Mouse (Mus musculus): ENCODE results near the gene Pea15a. TPM values are rescaled to one million over a fixed set of nuclear protein-coding genes. Genes with fewer than 3 reads are reported as not detected.
A peak's percentile ranks its signal among the peaks of the same experiment; 100 is the strongest.

The Pea15a gene
- polyA plus RNA-seq, 1 experiment from 2014 or later = 385 TPM

DNA sequence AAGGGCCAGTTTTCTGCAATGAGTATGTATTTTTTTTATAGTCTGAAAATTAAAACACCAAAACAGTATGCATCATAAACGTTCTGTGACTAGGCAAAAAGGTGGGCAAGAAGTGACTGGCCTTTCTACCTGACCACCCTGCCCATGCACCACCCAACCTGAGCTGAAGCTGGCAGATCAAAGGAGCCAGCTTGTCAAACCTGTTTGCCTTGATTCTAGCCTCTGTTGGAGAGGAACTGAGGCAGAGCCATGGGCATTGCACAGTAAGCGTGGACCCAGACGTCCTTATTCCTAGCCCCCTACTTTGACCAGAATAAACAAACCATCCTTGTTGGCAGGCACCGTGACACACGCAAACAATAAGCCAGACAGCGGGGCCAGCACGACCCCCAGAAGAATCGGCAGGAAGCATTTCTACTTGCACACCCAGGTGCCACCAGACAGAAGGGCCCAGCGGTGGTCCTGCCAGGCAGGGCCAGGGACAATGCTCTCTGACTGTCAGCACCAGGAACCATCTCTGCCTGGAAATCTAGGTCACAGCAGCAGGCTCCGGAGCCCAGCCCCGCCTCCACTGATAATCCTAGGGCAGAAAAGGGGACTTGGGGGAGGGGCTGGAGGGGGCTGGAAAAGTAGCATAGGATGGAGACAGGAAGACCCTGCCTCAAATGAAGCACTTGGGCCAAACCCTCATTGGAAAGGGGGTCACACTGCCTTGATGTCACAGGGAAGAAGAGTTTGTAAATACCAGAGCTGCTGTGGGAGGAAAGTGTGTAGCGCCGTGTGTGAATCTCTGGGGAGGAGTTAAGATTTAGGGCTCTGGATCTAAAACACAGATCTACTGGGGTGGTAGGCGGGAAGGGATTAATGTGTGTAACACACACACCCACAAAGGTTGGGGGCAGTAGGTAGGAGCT, 4.4 kb downstream of the Pea15a start:
- Histone ChIP-seq H3K9me3 (ENCODE audit: control insufficient read depth, low read length) (no peaks in the 10 kb centered on the region), H3K27me3 (ENCODE audit: control insufficient read depth, insufficient read depth, low read length) (no peaks in the 10 kb centered on the region), H3K4me1 (ENCODE audit: control insufficient read depth, insufficient read depth, low read length) (peaks cover 65% of the 10 kb centered on the region), H3K4me3 (replicated peaks; ENCODE audit: low read depth, low read length) (peak overlapping the region; percentile 19; the same call in 1 of the 2 replicates), H3K36me3 (ENCODE audit: control insufficient read depth, insufficient read depth, low read length) (peaks cover 33% of the 10 kb centered on the region), H3K27ac (replicated peaks; ENCODE audit: low read depth, low read length) (peak overlapping the region; percentile 91), H3K4me2 (ENCODE audit: low read length) (peak overlapping the region; percentile 81), H3K9ac (replicated peaks; ENCODE audit: low read length) (peak overlapping the region; percentile 46; the same call in 1 of the 2 replicates)
- ATAC-seq (ENCODE audit: low FRiP score, low TSS enrichment) (no peak), DNase-seq (peak; percentile 77)
- 5% methylated on average over 14 of the region's 14 CpGs for WGBS

- no peaks in the 10 kb centered on the region for H3K9me3 ChIP-seq (ENCODE audit: control insufficient read depth, low read length)
- peaks cover 46% of the 10 kb centered on the region for H3K36me3 ChIP-seq (ENCODE audit: control insufficient read depth, insufficient read depth, low read length)
- H3K4me2 ChIP-seq (ENCODE audit: low read length) = peak overlapping the region; percentile 81
- peaks cover 59% of the 10 kb centered on the region for H3K4me1 ChIP-seq (ENCODE audit: control insufficient read depth, insufficient read depth, low read length)
- 2% methylated on average over 7 of the region's 7 CpGs for whole genome bisulfite sequencing
- no peak overlapping the region; the same call in 1 of the 2 replicates for H3K4me3 ChIP-seq (replicated peaks; ENCODE audit: low read depth, low read length)
- DNase-seq (peak; percentile 93), ATAC-seq (ENCODE audit: low FRiP score, low TSS enrichment) (peak; percentile 64)
- H3K27ac ChIP-seq (replicated peaks; ENCODE audit: low read depth, low read length) = peak overlapping the region; percentile 91
- H3K9ac ChIP-seq (replicated peaks; ENCODE audit: low read length) = peak overlapping the region; percentile 17; the same call in 1 of the 2 replicates
- no peaks in the 10 kb centered on the region for H3K27me3 ChIP-seq (ENCODE audit: control insufficient read depth, insufficient read depth, low read length)
Observed at GRCm38 (mm10) chr1:172200871-172201447, 5.6 kb downstream of the Pea15a start.

DNA sequence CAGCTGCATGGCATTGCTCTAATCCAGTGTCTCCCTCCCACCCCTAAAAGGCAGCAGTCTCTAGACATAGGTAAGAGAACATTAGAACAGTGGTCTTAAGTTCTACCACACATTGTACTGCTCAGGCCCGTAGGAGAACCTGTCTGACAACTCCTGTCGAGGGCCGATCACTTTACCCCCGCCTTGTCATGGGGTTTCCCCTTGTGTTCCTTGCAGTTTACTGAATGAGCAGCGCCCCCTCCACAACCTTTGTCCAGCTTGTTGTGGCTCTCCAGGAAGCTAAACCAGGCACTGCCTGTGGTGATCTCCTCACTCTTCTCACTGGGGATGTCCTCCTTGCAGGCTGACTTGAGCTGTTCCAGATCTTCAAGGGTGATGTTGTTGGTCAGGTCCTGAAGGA, 6.4 kb downstream of the Pea15a start:
- H3K27ac ChIP-seq (replicated peaks; ENCODE audit: low read depth, low read length) = peak overlapping the region; percentile 91
- H3K4me2 ChIP-seq (ENCODE audit: low read length) = peak overlapping the region; percentile 81
- no peaks in the 10 kb centered on the region for H3K9me3 ChIP-seq (ENCODE audit: control insufficient read depth, low read length)
- H3K4me1 ChIP-seq (ENCODE audit: control insufficient read depth, insufficient read depth, low read length) = peaks cover 53% of the 10 kb centered on the region
- DNase-seq (no peak), ATAC-seq (ENCODE audit: low FRiP score, low TSS enrichment) (no peak)
- H3K27me3 ChIP-seq (ENCODE audit: control insufficient read depth, insufficient read depth, low read length) = no peaks in the 10 kb centered on the region
- H3K9ac ChIP-seq (replicated peaks; ENCODE audit: low read length) = no peak overlapping the region; the same call in 1 of the 2 replicates
- 65% methylated on average over 5 of the region's 5 CpGs for WGBS
- H3K4me3 ChIP-seq (replicated peaks; ENCODE audit: low read depth, low read length) = no peak overlapping the region
- peaks cover 54% of the 10 kb centered on the region for H3K36me3 ChIP-seq (ENCODE audit: control insufficient read depth, insufficient read depth, low read length)

DNA sequence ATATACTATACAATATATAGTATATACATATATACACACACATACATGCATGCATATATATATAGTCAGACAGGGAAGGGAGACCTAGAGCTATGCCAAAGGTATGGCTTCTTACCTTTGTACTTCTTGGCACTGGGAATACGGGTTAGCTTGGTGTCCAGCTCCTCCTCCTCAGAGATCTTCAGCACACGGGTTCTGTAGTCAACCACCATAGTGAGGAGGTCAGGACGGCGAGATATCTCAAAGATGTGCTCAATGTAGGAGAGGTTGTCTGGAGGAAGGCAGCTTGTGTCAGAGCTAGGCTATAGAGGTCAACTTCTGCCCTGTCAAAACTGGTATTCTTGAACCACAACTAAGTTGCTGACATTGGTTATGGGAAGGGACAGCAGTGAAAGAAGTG, 7.6 kb downstream of the Pea15a start:
- no peak overlapping the region for H3K4me3 ChIP-seq (replicated peaks; ENCODE audit: low read depth, low read length)
- no peak overlapping the region for H3K27ac ChIP-seq (replicated peaks; ENCODE audit: low read depth, low read length)
- DNase-seq (no peak), ATAC-seq (ENCODE audit: low FRiP score, low TSS enrichment) (no peak)
- no peak overlapping the region for H3K9ac ChIP-seq (replicated peaks; ENCODE audit: low read length)
- no peaks in the 10 kb centered on the region for H3K27me3 ChIP-seq (ENCODE audit: control insufficient read depth, insufficient read depth, low read length)
- H3K36me3 ChIP-seq (ENCODE audit: control insufficient read depth, insufficient read depth, low read length) = peaks cover 63% of the 10 kb centered on the region
- 92% methylated on average over 4 of the region's 4 CpGs for WGBS
- no peak overlapping the region for H3K4me2 ChIP-seq (ENCODE audit: low read length)
- no peaks in the 10 kb centered on the region for H3K9me3 ChIP-seq (ENCODE audit: control insufficient read depth, low read length)
- peaks cover 42% of the 10 kb centered on the region for H3K4me1 ChIP-seq (ENCODE audit: control insufficient read depth, insufficient read depth, low read length)

DNA sequence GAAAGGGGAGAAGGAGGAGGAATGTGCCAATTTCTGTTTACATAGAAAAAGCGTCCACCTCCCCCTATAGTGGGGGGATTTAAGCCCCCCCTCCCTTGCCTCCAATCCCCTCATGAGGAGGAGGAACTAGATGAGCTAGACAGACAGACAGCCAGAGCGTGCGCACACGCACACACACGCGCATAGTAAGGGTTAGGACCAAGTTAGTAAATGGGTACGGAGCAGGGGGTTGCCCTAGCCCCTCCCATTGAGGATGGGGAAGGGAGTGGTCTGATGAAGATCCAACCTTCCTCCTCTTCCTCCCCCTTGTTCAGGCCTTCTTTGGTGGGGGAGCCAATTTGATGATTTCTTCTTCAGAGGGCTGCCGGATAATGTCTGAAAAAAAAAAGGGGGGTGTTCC, 8.3 kb downstream of the Pea15a start:
- no peak overlapping the region for H3K9ac ChIP-seq (replicated peaks; ENCODE audit: low read length)
- H3K27me3 ChIP-seq (ENCODE audit: control insufficient read depth, insufficient read depth, low read length) = no peaks in the 10 kb centered on the region
- H3K4me1 ChIP-seq (ENCODE audit: control insufficient read depth, insufficient read depth, low read length) = peaks cover 35% of the 10 kb centered on the region
- ATAC-seq (ENCODE audit: low FRiP score, low TSS enrichment) (no peak), DNase-seq (no peak)
- peaks cover 70% of the 10 kb centered on the region for H3K36me3 ChIP-seq (ENCODE audit: control insufficient read depth, insufficient read depth, low read length)
- no peak overlapping the region for H3K4me3 ChIP-seq (replicated peaks; ENCODE audit: low read depth, low read length)
- H3K9me3 ChIP-seq (ENCODE audit: control insufficient read depth, low read length) = no peaks in the 10 kb centered on the region
- 0 out of 2 replicates have a peak overlapping the region, but pooled peaks have one; percentile 6 for H3K27ac ChIP-seq (replicated peaks; ENCODE audit: low read depth, low read length)
- no peak overlapping the region for H3K4me2 ChIP-seq (ENCODE audit: low read length)
- WGBS = 85% methylated on average over 7 of the region's 8 CpGs

DNA sequence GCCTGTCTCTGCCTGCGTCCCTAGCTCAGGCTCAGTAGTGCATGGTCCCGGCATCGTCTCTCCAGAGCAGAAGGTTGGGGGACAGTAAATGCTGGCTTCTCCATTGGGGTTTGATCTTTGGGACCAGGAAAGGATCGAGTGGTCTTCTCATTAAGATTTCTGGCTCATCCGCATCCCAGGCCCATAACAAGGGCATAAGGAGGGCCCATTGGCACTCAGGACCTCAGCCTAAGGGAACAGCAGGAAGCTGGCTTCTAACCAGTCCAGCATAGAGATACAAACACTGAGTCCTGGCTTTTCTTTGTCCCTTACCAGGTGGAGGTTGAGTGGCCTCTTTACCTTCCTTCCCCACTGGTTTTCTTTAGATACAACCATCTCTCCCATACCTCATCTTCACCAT, 8.8 kb downstream of the Pea15a start:
- H3K9me3 ChIP-seq (ENCODE audit: control insufficient read depth, low read length) = no peaks in the 10 kb centered on the region
- WGBS = 74% methylated on average over 5 of the region's 5 CpGs
- no peak for DNase-seq
- H3K4me1 ChIP-seq (ENCODE audit: control insufficient read depth, insufficient read depth, low read length) = peaks cover 30% of the 10 kb centered on the region
- H3K27ac ChIP-seq (replicated peaks; ENCODE audit: low read depth, low read length) = 0 out of 2 replicates have a peak overlapping the region, but pooled peaks have one; percentile 6
- no peak for ATAC-seq (ENCODE audit: low FRiP score, low TSS enrichment)
- H3K9ac ChIP-seq (replicated peaks; ENCODE audit: low read length) = no peak overlapping the region
- peaks cover 70% of the 10 kb centered on the region for H3K36me3 ChIP-seq (ENCODE audit: control insufficient read depth, insufficient read depth, low read length)
- H3K27me3 ChIP-seq (ENCODE audit: control insufficient read depth, insufficient read depth, low read length) = no peaks in the 10 kb centered on the region
- H3K4me2 ChIP-seq (ENCODE audit: low read length) = no peak overlapping the region
- no peak overlapping the region for H3K4me3 ChIP-seq (replicated peaks; ENCODE audit: low read depth, low read length)

- ATAC-seq (ENCODE audit: low FRiP score, low TSS enrichment) = no peak
- Histone ChIP-seq H3K27ac (replicated peaks; ENCODE audit: low read depth, low read length) (no peak overlapping the region), H3K4me1 (ENCODE audit: control insufficient read depth, insufficient read depth, low read length) (peaks cover 23% of the 10 kb centered on the region), H3K4me2 (ENCODE audit: low read length) (no peak overlapping the region), H3K9ac (replicated peaks; ENCODE audit: low read length) (no peak overlapping the region), H3K9me3 (ENCODE audit: control insufficient read depth, low read length) (no peaks in the 10 kb centered on the region), H3K4me3 (replicated peaks; ENCODE audit: low read depth, low read length) (no peak overlapping the region), H3K36me3 (ENCODE audit: control insufficient read depth, insufficient read depth, low read length) (peaks cover 76% of the 10 kb centered on the region), H3K27me3 (ENCODE audit: control insufficient read depth, insufficient read depth, low read length) (no peaks in the 10 kb centered on the region)
- 96% methylated on average over 3 of the region's 3 CpGs for WGBS
- DNase-seq = no peak
Observed at GRCm38 (mm10) chr1:172197146-172197545, 9.5 kb downstream of the Pea15a start.

GRCm38 (mm10) chr1:172194435-172194834, 12.2 kb downstream of the Pea15a start:
- DNase-seq (no peak), ATAC-seq (ENCODE audit: low FRiP score, low TSS enrichment) (no peak)
- H3K9ac ChIP-seq (replicated peaks; ENCODE audit: low read length) = no peak overlapping the region
- H3K9me3 ChIP-seq (ENCODE audit: control insufficient read depth, low read length) = no peaks in the 10 kb centered on the region
- 0 out of 2 replicates have a peak overlapping the region, but pooled peaks have one; percentile 37 for H3K27ac ChIP-seq (replicated peaks; ENCODE audit: low read depth, low read length)
- 75% methylated on average over 8 of the region's 8 CpGs for WGBS
- peaks cover 90% of the 10 kb centered on the region for H3K36me3 ChIP-seq (ENCODE audit: control insufficient read depth, insufficient read depth, low read length)
- no peaks in the 10 kb centered on the region for H3K4me1 ChIP-seq (ENCODE audit: control insufficient read depth, insufficient read depth, low read length)
- H3K4me3 ChIP-seq (replicated peaks; ENCODE audit: low read depth, low read length) = no peak overlapping the region
- no peak overlapping the region for H3K4me2 ChIP-seq (ENCODE audit: low read length)
- no peaks in the 10 kb centered on the region for H3K27me3 ChIP-seq (ENCODE audit: control insufficient read depth, insufficient read depth, low read length)
